Mouse (Mus musculus) embryonic facial prominence, embryonic 13.5 days (tissue): ENCODE results near the gene Epop. TPM values are rescaled to one million over a fixed set of nuclear protein-coding genes. Genes with fewer than 3 reads are reported as not detected.

ENCODE experiments used
- ATAC-seq: fragments of 200-750 bp; cut with Nextera tagmentation; 2 replicates; pipeline ENCODE4 v1.8.0; 2017; ENCODE audit warnings: low read depth; ENCODE audit not compliant: insufficient number of reproducible peaks, insufficient read depth, low FRiP score, low TSS enrichment
- H3K27ac ChIP-seq: fragments of 300-500 bp; sonication (generic); 2 replicates; pipeline ENCODE4 v1.5.1; 2015; ENCODE audit warnings: moderate library complexity, mild to moderate bottlenecking, inconsistent platforms
- H3K27me3 ChIP-seq: fragments of 300-500 bp; sonication (generic); 2 replicates; pipeline ENCODE4 v1.6.1; 2015; ENCODE audit warnings: mild to moderate bottlenecking, inconsistent platforms
- H3K36me3 ChIP-seq: fragments of 300-500 bp; sonication (generic); 2 replicates; pipeline ENCODE4 v1.6.1; 2015; ENCODE audit warnings: mild to moderate bottlenecking, inconsistent platforms
- H3K4me1 ChIP-seq: fragments of 300-500 bp; sonication (generic); 2 replicates; pipeline ENCODE4 v1.6.1; 2015; ENCODE audit warnings: inconsistent platforms
- H3K4me2 ChIP-seq: fragments of 300-500 bp; sonication (generic); 2 replicates; pipeline ENCODE4 v1.6.1; 2015; ENCODE audit warnings: moderate library complexity, mild to moderate bottlenecking, inconsistent platforms
- H3K4me3 ChIP-seq: fragments of 300-500 bp; sonication (generic); 2 replicates; pipeline ENCODE4 v1.5.1; 2015; ENCODE audit warnings: mild to moderate bottlenecking, inconsistent platforms
- H3K9ac ChIP-seq: fragments of 300-500 bp; sonication (generic); 2 replicates; pipeline ENCODE4 v1.6.1; 2015; ENCODE audit warnings: mild to moderate bottlenecking, inconsistent platforms
- H3K9me3 ChIP-seq: fragments of 300-500 bp; sonication (generic); 2 replicates; pipeline ENCODE4 v1.6.1; 2016; ENCODE audit warnings: inconsistent platforms
- WGBS: fragments of 180-500 bp; shearing (Covaris S2); methylation state at CpG from one replicate; pipeline ENCODE4 v1.1.7; 2015; ENCODE audit warnings: mixed read lengths; 5-methylcytosine and 5-hydroxymethylcytosine counted together
- microRNA-seq: library from miRNA; unstranded; fragments of <30 nt; microRNA quantifications from one replicate; pipeline ENCODE4, GENCODE M21; 2016
- polyA plus RNA-seq: library from polyadenylated mRNA; unstranded; fragments of >200 nt; fragmentation: Nextera tagmentation; extraction: Ambion mirVana; gene quantifications from 2 replicates; pipeline ENCODE4 v1.2.1, GENCODE M21; 2015

The Epop gene
- polyA plus RNA-seq, 1 experiment from 2014 or later: 7.2 TPM

DNA sequence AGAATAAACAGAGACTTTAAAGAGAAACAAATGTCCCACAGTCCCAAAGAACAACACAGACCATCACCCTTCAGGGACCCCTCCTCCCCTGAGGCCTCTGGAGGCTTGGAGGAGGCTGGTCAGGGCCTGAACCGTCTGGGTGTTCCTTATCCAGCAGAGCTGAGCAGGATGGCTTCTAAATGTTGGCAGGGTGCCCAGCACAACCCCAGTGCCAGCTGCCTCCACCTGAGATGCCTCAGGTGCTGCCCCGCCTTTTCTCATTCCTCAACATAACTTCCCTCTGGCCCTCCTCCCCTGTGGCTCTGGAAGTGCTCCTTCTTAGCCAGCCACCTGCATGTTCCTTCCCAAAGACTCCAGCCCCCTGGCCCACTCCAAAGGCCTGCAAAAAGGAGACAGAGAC is 51.2 kb downstream of the Epop start:
- no peak overlapping the region for H3K4me2 ChIP-seq
- H3K27me3 ChIP-seq: peaks cover 54% of the 10 kb centered on the region
- 14% methylated on average over 2 of the region's 2 CpGs for WGBS
- peak overlapping the region; percentile 60 for H3K27ac ChIP-seq
- no peak overlapping the region for H3K4me3 ChIP-seq
- no peak for ATAC-seq
- no peak overlapping the region for H3K9ac ChIP-seq
- no peaks in the 10 kb centered on the region for H3K36me3 ChIP-seq
- H3K9me3 ChIP-seq: no peaks in the 10 kb centered on the region
- peaks cover 39% of the 10 kb centered on the region for H3K4me1 ChIP-seq

Small RNAs within 50 kb of the gene (microRNA-seq; reads per million reads assigned to microRNA genes)
- gene Gm24158 (not detected), gene Mir6927 (0.55 reads per million)

Other genes with a start within 250 kb of the Epop start
- 7.7 and 8.4 TPM in 2 replicates for gene Arhgap23, start 214.2 kb downstream of the Epop start, polyA plus RNA-seq
- gene 4933428G20Rik, start 129.4 kb downstream of the Epop start, polyA plus RNA-seq: 1.4 and 1.8 TPM in 2 replicates
- 0.76 and 1.2 TPM in 2 replicates for gene Srcin1, start 53.5 kb downstream of the Epop start, polyA plus RNA-seq
- 3.1 and 3.3 TPM in 2 replicates for gene Mllt6, start 33.7 kb upstream of the Epop start, polyA plus RNA-seq
- 12.5 and 13.4 TPM in 2 replicates for gene Cisd3, start 56.1 kb upstream of the Epop start, polyA plus RNA-seq
- gene Pcgf2, start 70.8 kb upstream of the Epop start, polyA plus RNA-seq: 17.2 and 20.9 TPM in 2 replicates
- gene Psmb3, start 73.7 kb upstream of the Epop start, polyA plus RNA-seq: 443 and 487 TPM in 2 replicates
- gene Pip4k2b, start 115.0 kb upstream of the Epop start, polyA plus RNA-seq: 2.3 and 3.1 TPM in 2 replicates
- 22.5 and 23.3 TPM in 2 replicates for gene Cwc25, start 136.9 kb upstream of the Epop start, polyA plus RNA-seq
- 0.62 and 0.84 TPM in 2 replicates for gene 1700001P01Rik, start 146.2 kb upstream of the Epop start, polyA plus RNA-seq
- gene Rpl23, start 152.7 kb upstream of the Epop start, polyA plus RNA-seq: 596 and 632 TPM in 2 replicates
- 122 and 131 TPM in 2 replicates for gene Lasp1, start 169.3 kb upstream of the Epop start, polyA plus RNA-seq
- gene B230217C12Rik, start 211.1 kb upstream of the Epop start, polyA plus RNA-seq: 10.5 and 11.8 TPM in 2 replicates